Mouse (Mus musculus) thymus, adult 2 months (tissue): Measurements from ENCODE around the gene R3hdm4.

Experiments used
- CTCF ChIP-seq: fragments of 200-500 bp; IDR thresholded peaks from 2 replicates; pipeline ENCODE4 v1.5.1; 2012; ENCODE audit warnings: mild to moderate bottlenecking, control low read depth, low read length, moderate library complexity, borderline replicate concordance; ENCODE audit not compliant: control insufficient read depth, poor library complexity, insufficient read depth; ENCODE audit errors: extremely low read depth
- POLR2A ChIP-seq: fragments of 200-500 bp; IDR thresholded peaks from 2 replicates; pipeline ENCODE4 v1.6.1; 2012; ENCODE audit warnings: mild to moderate bottlenecking, low read length, control low read depth, moderate library complexity; ENCODE audit not compliant: control insufficient read depth, poor library complexity, insufficient read depth; ENCODE audit errors: extremely low read depth

DNA sequence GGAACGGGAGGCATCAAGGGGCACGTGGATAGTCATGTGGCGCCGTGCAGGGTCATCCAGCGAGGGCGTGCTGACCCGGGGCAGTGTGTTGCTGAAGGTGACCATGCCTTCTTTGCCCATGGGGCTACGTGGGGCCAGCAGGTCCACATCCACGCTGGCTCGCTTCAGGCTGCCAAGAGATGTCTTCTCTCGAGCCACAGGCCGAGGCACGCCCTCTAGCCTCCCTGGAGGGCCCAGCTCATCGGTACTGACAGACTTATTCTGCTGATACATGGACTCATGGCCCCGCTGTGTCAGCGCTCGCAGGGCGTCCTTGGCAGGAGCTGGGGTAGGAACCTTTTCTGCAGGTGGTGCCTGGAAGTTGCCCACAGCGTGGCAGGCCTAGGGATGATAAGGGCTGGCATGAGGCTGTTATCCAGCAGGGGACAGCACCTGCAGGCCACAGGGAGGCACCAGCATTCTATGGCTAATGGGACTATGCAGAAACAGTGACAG is 55.2 kb downstream of the R3hdm4 start:
- no peak for TF ChIP-seq POLR2A
- TF ChIP-seq CTCF = no peak
